Mouse (Mus musculus): Measurements from ENCODE around the gene Cd300lf. TPM values are rescaled to one million over a fixed set of nuclear protein-coding genes. Genes with fewer than 3 reads are reported as not detected.

Gene Cd300lf
- polyA plus RNA-seq, 1 experiment from 2014 or later: not detected

DNA sequence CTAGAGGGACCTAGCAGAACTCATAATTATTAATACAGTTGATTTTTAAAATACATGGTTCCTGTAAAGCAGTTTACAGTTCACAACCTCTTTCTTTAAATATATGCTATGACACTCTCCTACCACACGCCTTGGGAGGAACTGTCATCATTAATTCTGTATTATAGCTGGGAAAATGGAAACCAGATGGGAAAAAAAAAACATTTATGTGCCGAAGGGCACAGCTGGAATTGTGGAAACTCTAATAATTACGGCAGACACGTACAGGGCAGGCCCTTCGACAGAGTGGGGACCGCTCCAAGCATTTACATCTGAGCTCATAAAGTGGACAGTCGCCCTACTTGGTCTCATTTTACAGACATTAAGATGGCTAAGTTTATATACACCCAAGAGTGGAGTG, 33.1 kb downstream of the Cd300lf start:
- WGBS: 33% methylated on average over 7 of the region's 7 CpGs
- DNase-seq (ENCODE audit: low spot score): peak; percentile 78

DNA sequence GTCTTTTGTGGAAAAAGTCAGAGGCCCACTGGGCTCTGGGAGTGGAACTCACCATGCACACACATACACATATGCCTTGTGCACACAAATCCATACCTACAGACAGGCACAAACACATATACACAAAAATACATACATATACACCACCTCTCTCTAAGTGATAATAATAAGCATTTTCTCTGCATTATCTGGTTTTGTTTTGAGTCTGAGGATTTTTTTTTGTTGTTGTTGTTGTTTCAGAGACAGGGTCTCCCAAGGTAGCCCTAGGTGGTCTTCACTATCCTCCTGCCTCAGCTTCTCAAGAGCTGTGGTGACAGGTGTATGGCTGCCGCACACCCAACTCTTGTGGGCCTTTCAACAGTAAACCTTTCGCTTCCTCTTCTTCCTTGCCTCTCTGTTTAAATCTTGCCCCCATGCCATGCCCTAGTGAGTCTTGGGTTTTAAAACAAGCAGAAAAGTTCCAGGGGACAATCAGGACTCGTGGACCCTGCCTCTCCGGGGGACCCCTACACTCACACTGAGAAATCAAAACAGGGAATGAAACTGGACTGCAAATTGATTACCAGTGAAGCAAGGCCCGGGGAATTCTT, 33.7 kb downstream of the Cd300lf start:
- H3K4me2 ChIP-seq (ENCODE audit: low read depth, low read length): no peak overlapping the region
- no peak for DNase-seq (ENCODE audit: low spot score)
- ATAC-seq (replicated peaks; ENCODE audit: insufficient number of reproducible peaks, low FRiP score, low TSS enrichment, low read depth): no peak
- no peaks in the 10 kb centered on the region for H3K9me3 ChIP-seq (replicated peaks; ENCODE audit: control insufficient read depth, low read length)
- no peak overlapping the region for H3K4me3 ChIP-seq (ENCODE audit: low read depth, low read length)
- no peaks in the 10 kb centered on the region for H3K27me3 ChIP-seq (ENCODE audit: control insufficient read depth, insufficient read depth, low read length)
- H3K36me3 ChIP-seq (replicated peaks; ENCODE audit: control insufficient read depth, insufficient read depth, low read depth, low read length): no peaks in the 10 kb centered on the region
- no peak overlapping the region for H3K27ac ChIP-seq (replicated peaks; ENCODE audit: low read depth, low read length)
- WGBS: 56% methylated on average over 5 of the region's 5 CpGs
- H3K4me1 ChIP-seq (ENCODE audit: control insufficient read depth, insufficient read depth, low read length): peaks cover 2% of the 10 kb centered on the region; the same call in 1 of the 2 replicates
- H3K9ac ChIP-seq (replicated peaks; ENCODE audit: low read length): no peak overlapping the region

More for the DNA sequence above, 33.1 kb downstream of the Cd300lf start:
- H3K4me3 ChIP-seq (ENCODE audit: low read depth, low read length): no peak overlapping the region
- ATAC-seq (replicated peaks; ENCODE audit: insufficient number of reproducible peaks, low FRiP score, low TSS enrichment, low read depth): no peak
- H3K9me3 ChIP-seq (replicated peaks; ENCODE audit: control insufficient read depth, low read length): no peaks in the 10 kb centered on the region
- no peak overlapping the region for H3K9ac ChIP-seq (replicated peaks; ENCODE audit: low read length)
- H3K27ac ChIP-seq (replicated peaks; ENCODE audit: low read depth, low read length): no peak overlapping the region
- H3K4me1 ChIP-seq (ENCODE audit: control insufficient read depth, insufficient read depth, low read length): peaks cover 2% of the 10 kb centered on the region; the same call in 1 of the 2 replicates
- H3K27me3 ChIP-seq (ENCODE audit: control insufficient read depth, insufficient read depth, low read length): no peaks in the 10 kb centered on the region
- H3K36me3 ChIP-seq (replicated peaks; ENCODE audit: control insufficient read depth, insufficient read depth, low read depth, low read length): no peaks in the 10 kb centered on the region
- H3K4me2 ChIP-seq (ENCODE audit: low read depth, low read length): no peak overlapping the region

DNA sequence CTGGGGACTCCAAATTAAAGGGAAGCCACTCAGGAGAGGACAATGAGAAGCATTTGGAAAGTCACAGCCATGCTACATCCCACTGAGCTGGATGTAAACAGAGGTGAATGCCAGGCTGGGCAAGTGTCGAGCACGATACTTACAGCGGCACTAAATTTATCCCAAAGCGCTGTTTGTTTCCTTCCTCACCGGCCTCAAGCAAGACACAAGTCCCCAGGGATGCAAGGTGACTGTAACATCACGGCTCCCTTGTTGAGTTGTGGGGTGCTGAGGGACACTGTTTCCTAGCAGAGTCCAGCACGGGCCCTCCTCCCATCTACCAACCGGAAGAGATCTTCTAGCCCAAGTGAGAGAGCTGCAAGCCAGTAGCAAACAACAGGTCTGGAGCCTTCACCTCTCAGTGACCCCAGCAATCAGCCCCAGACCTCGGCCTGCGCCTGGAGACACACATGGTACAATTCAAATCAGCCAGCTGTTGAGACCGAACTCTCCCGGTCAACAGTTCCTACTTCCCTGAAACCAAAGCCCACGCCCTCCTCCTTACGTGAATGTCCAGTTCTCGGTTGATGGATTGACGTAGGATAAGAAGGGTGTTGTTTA, 34.5 kb downstream of the Cd300lf start:
- DNase-seq (ENCODE audit: low spot score): peak; percentile 67

DNA sequence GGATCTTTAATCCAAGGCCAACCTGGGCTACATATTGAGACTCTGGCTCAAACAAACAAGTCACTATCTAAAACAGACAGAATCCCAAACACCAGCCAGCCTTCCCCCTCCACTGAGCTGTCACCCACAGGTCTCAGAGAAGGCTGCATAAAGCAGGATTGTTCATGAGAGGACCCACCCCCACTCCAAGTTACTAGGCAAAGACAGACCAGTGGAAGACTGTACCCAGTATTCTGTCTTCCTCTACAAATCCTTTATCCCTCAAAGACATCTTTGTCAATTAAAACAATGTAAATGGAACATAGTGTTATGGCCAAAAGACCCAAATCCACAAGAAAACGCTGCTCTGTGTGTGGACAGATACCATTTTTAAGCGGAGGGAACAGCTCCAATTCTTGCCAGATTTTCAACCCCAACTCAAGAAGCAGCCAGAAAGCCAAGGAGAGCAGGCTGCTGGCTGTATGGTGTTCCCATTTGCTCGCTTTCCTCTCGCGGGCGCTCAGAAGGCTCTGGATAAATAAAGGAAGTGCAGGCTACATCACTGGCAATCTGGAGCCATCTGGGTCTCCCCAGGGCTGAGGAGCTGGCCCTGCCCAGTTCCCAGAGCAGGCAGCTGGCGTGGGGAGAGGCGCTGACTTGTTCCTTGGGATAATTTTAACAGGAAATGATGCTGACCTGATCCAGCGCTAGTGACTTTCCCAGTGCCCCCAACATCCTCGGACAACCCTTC, 35.4 kb downstream of the Cd300lf start:
- no peak overlapping the region for H3K27ac ChIP-seq (replicated peaks; ENCODE audit: low read depth, low read length)
- 40% methylated on average over 10 of the region's 10 CpGs for WGBS
- no peaks in the 10 kb centered on the region for H3K9me3 ChIP-seq (replicated peaks; ENCODE audit: control insufficient read depth, low read length)
- no peaks in the 10 kb centered on the region for H3K36me3 ChIP-seq (replicated peaks; ENCODE audit: control insufficient read depth, insufficient read depth, low read depth, low read length)
- H3K27me3 ChIP-seq (ENCODE audit: control insufficient read depth, insufficient read depth, low read length): no peaks in the 10 kb centered on the region
- no peak for ATAC-seq (replicated peaks; ENCODE audit: insufficient number of reproducible peaks, low FRiP score, low TSS enrichment, low read depth)
- no peak overlapping the region for H3K4me3 ChIP-seq (ENCODE audit: low read depth, low read length)
- peak; percentile 30 for DNase-seq (ENCODE audit: low spot score)
- H3K4me1 ChIP-seq (ENCODE audit: control insufficient read depth, insufficient read depth, low read length): peaks cover 2% of the 10 kb centered on the region; the same call in 1 of the 2 replicates
- H3K9ac ChIP-seq (replicated peaks; ENCODE audit: low read length): no peak overlapping the region
- H3K4me2 ChIP-seq (ENCODE audit: low read depth, low read length): no peak overlapping the region

More for the DNA sequence above, 34.5 kb downstream of the Cd300lf start:
- no peaks in the 10 kb centered on the region for H3K9me3 ChIP-seq (replicated peaks; ENCODE audit: control insufficient read depth, low read length)
- ATAC-seq (replicated peaks; ENCODE audit: insufficient number of reproducible peaks, low FRiP score, low TSS enrichment, low read depth): no peak
- H3K36me3 ChIP-seq (replicated peaks; ENCODE audit: control insufficient read depth, insufficient read depth, low read depth, low read length): no peaks in the 10 kb centered on the region
- peaks cover 2% of the 10 kb centered on the region; the same call in 1 of the 2 replicates for H3K4me1 ChIP-seq (ENCODE audit: control insufficient read depth, insufficient read depth, low read length)
- no peak overlapping the region for H3K9ac ChIP-seq (replicated peaks; ENCODE audit: low read length)
- no peak overlapping the region for H3K4me2 ChIP-seq (ENCODE audit: low read depth, low read length)
- no peak overlapping the region for H3K4me3 ChIP-seq (ENCODE audit: low read depth, low read length)
- H3K27ac ChIP-seq (replicated peaks; ENCODE audit: low read depth, low read length): no peak overlapping the region
- 28% methylated on average over 16 of the region's 16 CpGs for WGBS
- no peaks in the 10 kb centered on the region for H3K27me3 ChIP-seq (ENCODE audit: control insufficient read depth, insufficient read depth, low read length)

DNA sequence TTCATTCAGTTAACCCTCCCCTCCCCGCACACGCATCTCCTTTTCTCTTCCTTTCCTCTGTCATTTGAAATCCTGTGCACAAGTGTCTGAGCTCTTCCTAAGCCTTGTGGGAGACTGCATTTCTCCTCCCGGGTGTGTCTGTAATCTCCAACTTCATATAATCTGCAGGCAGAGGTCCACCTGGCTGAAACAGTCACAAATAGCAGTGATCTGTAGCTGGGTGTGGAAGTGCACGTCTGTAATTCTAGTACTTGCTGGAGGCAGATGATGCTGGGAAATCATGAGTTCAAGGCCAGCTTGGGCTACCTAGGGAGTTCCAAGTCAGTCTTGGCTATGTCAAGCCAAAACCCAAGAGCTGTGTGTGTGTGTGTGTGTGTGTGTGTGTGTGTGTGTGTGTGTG, 41.7 kb downstream of the Cd300lf start:
- Histone ChIP-seq H3K27ac (replicated peaks; ENCODE audit: low read depth, low read length) (no peak overlapping the region), H3K9me3 (replicated peaks; ENCODE audit: control insufficient read depth, low read length) (no peaks in the 10 kb centered on the region), H3K27me3 (ENCODE audit: control insufficient read depth, insufficient read depth, low read length) (peaks cover 7% of the 10 kb centered on the region), H3K4me3 (ENCODE audit: low read depth, low read length) (no peak overlapping the region; the same call in 1 of the 2 replicates), H3K36me3 (replicated peaks; ENCODE audit: control insufficient read depth, insufficient read depth, low read depth, low read length) (no peaks in the 10 kb centered on the region), H3K9ac (replicated peaks; ENCODE audit: low read length) (no peak overlapping the region), H3K4me2 (ENCODE audit: low read depth, low read length) (no peak overlapping the region; the same call in 1 of the 2 replicates), H3K4me1 (ENCODE audit: control insufficient read depth, insufficient read depth, low read length) (0 out of 2 replicates have a peak, but pooled peaks cover 4% of the 10 kb centered on the region)
- DNase-seq (ENCODE audit: low spot score) (no peak), ATAC-seq (replicated peaks; ENCODE audit: insufficient number of reproducible peaks, low FRiP score, low TSS enrichment, low read depth) (no peak)
- WGBS: 16% methylated on average over 4 of the region's 4 CpGs

DNA sequence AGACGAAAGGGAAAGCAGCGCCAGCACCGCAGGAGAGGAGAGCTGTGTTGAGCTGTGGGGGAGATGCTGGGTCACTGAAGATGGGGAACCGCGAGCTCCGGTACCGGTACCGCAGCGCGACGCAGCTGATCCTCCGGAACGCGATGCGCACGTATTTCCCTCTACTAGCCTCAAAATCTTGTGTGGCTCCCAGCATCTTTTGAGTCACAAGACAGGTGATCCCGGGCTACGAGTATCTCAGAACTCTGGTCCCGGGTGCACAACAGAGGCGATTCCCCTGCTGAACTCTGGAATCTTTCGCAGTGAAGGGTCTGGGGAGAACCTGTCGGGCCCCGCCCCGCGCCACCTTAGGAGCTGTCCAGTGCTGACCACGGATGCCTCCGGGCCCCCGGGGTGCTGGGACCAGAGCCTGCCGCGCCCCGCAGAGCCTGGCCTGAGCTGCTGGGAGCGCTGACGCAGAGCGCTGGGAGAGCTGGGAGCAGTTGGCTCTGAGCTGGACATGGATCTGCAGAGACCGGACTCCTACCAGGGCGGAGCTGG, 42.4 kb downstream of the Cd300lf start, which contains the start of gene Rab37:
Gene Rab37, plus strand, starts transcription at position 70 of the 540 bp plus-strand sequence.
- Histone ChIP-seq H3K9ac (replicated peaks; ENCODE audit: low read length) (no peak within 1 kb of the TSS; the same call in 1 of the 2 replicates), H3K36me3 (replicated peaks; ENCODE audit: control insufficient read depth, insufficient read depth, low read depth, low read length) (no peaks in the 10 kb centered on the region), H3K27me3 (ENCODE audit: control insufficient read depth, insufficient read depth, low read length) (peaks cover 7% of the 10 kb centered on the region), H3K27ac (replicated peaks; ENCODE audit: low read depth, low read length) (no peak within 1 kb of the TSS), H3K4me3 (ENCODE audit: low read depth, low read length) (peak within 1 kb of the TSS; percentile 12; the same call in 1 of the 2 replicates), H3K4me1 (ENCODE audit: control insufficient read depth, insufficient read depth, low read length) (0 out of 2 replicates have a peak, but pooled peaks cover 4% of the 10 kb centered on the region), H3K9me3 (replicated peaks; ENCODE audit: control insufficient read depth, low read length) (no peaks in the 10 kb centered on the region), H3K4me2 (ENCODE audit: low read depth, low read length) (peak within 1 kb of the TSS; percentile 42)
- peak; percentile 67 for DNase-seq (ENCODE audit: low spot score)
- no peak for ATAC-seq (replicated peaks; ENCODE audit: insufficient number of reproducible peaks, low FRiP score, low TSS enrichment, low read depth)
- 2% methylated on average over 36 of the region's 36 CpGs for WGBS

DNA sequence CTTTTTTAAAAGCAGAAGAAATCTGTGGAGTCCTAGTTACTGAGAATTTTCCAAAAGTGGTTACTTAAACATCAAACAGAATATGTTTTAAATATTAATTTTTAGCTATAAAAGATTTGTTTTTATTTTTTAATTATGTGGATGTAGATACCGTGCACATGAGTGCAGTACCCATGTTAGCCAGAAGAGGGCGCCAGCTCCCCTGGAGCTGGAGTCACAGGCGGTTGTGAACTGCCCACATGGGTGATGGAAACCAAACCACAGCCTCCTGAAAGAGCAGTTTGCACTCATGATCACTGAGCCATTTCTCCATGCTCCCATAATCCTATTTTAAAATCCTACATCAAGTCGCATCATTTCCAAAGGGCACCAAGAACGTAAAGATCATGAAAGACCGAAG, 43.9 kb downstream of the Cd300lf start:
- 64% methylated on average over 6 of the region's 6 CpGs for WGBS
- DNase-seq (ENCODE audit: low spot score) (no peak), ATAC-seq (replicated peaks; ENCODE audit: insufficient number of reproducible peaks, low FRiP score, low TSS enrichment, low read depth) (no peak)
- Histone ChIP-seq H3K9ac (replicated peaks; ENCODE audit: low read length) (no peak overlapping the region), H3K9me3 (replicated peaks; ENCODE audit: control insufficient read depth, low read length) (no peaks in the 10 kb centered on the region), H3K4me2 (ENCODE audit: low read depth, low read length) (no peak overlapping the region), H3K4me3 (ENCODE audit: low read depth, low read length) (no peak overlapping the region), H3K36me3 (replicated peaks; ENCODE audit: control insufficient read depth, insufficient read depth, low read depth, low read length) (no peaks in the 10 kb centered on the region), H3K4me1 (ENCODE audit: control insufficient read depth, insufficient read depth, low read length) (0 out of 2 replicates have a peak, but pooled peaks cover 4% of the 10 kb centered on the region), H3K27me3 (ENCODE audit: control insufficient read depth, insufficient read depth, low read length) (peaks cover 7% of the 10 kb centered on the region), H3K27ac (replicated peaks; ENCODE audit: low read depth, low read length) (no peak overlapping the region)

Data from embryonic facial prominence, embryonic 11.5 days (tissue).